Comparison of ENCODE assay signal across 19 mouse cellular contexts in the genomic region with DNA sequence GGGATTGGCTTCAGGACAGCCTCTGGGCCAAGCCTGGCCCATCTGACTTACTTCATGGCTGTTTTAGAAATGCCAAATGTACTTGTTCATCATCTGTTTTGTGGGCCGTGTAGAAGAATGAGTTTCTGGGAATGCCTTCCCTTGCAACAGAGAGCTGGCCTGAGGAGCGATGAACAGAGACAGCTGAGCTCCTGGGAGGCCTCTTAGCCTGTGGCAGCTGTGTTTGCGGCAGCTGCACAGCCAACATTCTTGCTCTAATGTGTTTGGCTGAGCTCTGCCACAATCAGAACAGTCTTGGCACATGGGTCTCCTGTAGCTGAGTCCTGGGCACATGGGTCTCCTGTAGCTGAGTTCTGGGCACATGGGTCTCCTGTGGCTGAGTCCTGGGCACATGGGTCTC. TPM values are rescaled to one million over a fixed set of nuclear protein-coding genes. Genes with fewer than 3 reads are reported as not detected.
DNase-seq lines count a peak whose midpoint lies in the region; ATAC-seq and TF ChIP-seq lines count a peak whose summit lies in the region.
"Had no signal": no experiment of that assay in that cellular context is flagged by ENCODE, and none has a peak within 500 bp of the region (broad histone marks: within the 10 kb centered on the region; RNA-seq: fewer than 3 reads in every experiment).

No protein-coding gene starts in this region.

- intact Hi-C loops in gastrocnemius, adult 2 months (cut with DNase I): no loop called here
- intact Hi-C loops in gastrocnemius, postnatal 36 days (cut with DNase I): no loop called here

- no peak for TF ChIP-seq CTCF in gastrocnemius, adult 2 months (IDR thresholded peaks at IDR 0.05)
- no peak for TF ChIP-seq CTCF in layer of hippocampus, adult 2 months (conservative IDR thresholded peaks at IDR 0.05)

- no peak for ATAC-seq in cerebellum, adult (ENCODE audit: insufficient number of reproducible peaks, low FRiP score, low TSS enrichment)
- ATAC-seq: forebrain, embryonic 15.5 days had no signal

- peak; percentile 37 for DNase-seq in gastrocnemius, adult 2 months
- no peak for DNase-seq in gastrocnemius, postnatal 36 days
- DNase-seq in layer of hippocampus, adult 2 months (ENCODE audit: low spot score in 2 of 2): no peak
- no peak for DNase-seq in layer of hippocampus, adult 9-10 months (ENCODE audit: low spot score)
- peak; percentile 11 for DNase-seq in urinary bladder, adult 2 months (ENCODE audit: low spot score)
- DNase-seq in urinary bladder, postnatal 36 days (ENCODE audit: low spot score in 2 of 2): no peak
- DNase-seq: adrenal gland, adult 8-10 months; B cell, adult 2 months; cerebellum, adult 9-10 months; gastrocnemius, postnatal 10 days; kidney, adult 2 months; right cerebral cortex, adult 18-20 months had no signal

- H3K27ac ChIP-seq in gastrocnemius, adult 2 months: no peak overlapping the region
- peak overlapping the region; percentile 53; the same call in 1 of the 2 replicates for H3K27ac ChIP-seq in layer of hippocampus, adult 2 months
- H3K27ac ChIP-seq: forebrain, embryonic 15.5 days; hindbrain, embryonic 15.5 days; left cerebral cortex, adult 2 months; limb, embryonic 12.5 days; midbrain, embryonic 10.5 days had no signal

- H3K4me3 ChIP-seq in gastrocnemius, adult 2 months: no peak overlapping the region
- no peak overlapping the region for H3K4me3 ChIP-seq in layer of hippocampus, adult 2 months
- H3K4me3 ChIP-seq: forebrain, embryonic 15.5 days; hindbrain, embryonic 15.5 days; left cerebral cortex, adult 2 months; limb, embryonic 12.5 days; midbrain, embryonic 10.5 days had no signal

RNA-seq across cellular contexts. Expression of a gene that starts 22.4 kb away (rescaled TPM):
- total RNA-seq in gastrocnemius, adult 2 months (2021): 10 to 100 TPM; 10.6 to 11.2 TPM
- 10 to 100 TPM in 1 of 2 experiments, 1 to 10 TPM in 1; 9.6 to 15.6 TPM for total RNA-seq in gastrocnemius, postnatal 36 days (2021)
- total RNA-seq in layer of hippocampus, adult 2 months (2021): 10 to 100 TPM; 97.0 to 98.1 TPM
- 30.8 and 34.4 TPM in 2 replicates for polyA plus RNA-seq in urinary bladder, adult 2 months (2012; rRNA removed)

RNA-seq across cellular contexts. Expression of a gene that starts 30.9 kb away (rescaled TPM):
- 1,000 to 10,000 TPM in 1 of 2 experiments, 100 to 1,000 TPM in 1; 932 to 1,039 TPM for total RNA-seq in gastrocnemius, adult 2 months (2021)
- total RNA-seq in gastrocnemius, postnatal 36 days (2021): 100 to 1,000 TPM; 802 to 969 TPM
- total RNA-seq in layer of hippocampus, adult 2 months (2021): 100 to 1,000 TPM; 698 to 704 TPM
- 3,950 and 3,976 TPM in 2 replicates for polyA plus RNA-seq in urinary bladder, adult 2 months (2012; rRNA removed)

RNA-seq across cellular contexts. Expression of a gene that starts 35.5 kb away (rescaled TPM):
- total RNA-seq in gastrocnemius, adult 2 months (2021): not detected
- under 1 TPM in 1 of 2 experiments, not detected in 1; 0.10 TPM for total RNA-seq in gastrocnemius, postnatal 36 days (2021)
- total RNA-seq in layer of hippocampus, adult 2 months (2021): 1 to 10 TPM; 5.9 to 8.0 TPM
- 1.7 and 2.3 TPM in 2 replicates for polyA plus RNA-seq in urinary bladder, adult 2 months (2012; rRNA removed)
- total RNA-seq: adrenal gland, adult 8-10 months; neutrophil, adult 5-6 weeks had no signal

RNA-seq across cellular contexts. Expression of a gene that starts 54.4 kb away (rescaled TPM):
- total RNA-seq in gastrocnemius, adult 2 months (2021): 10 to 100 TPM; 65.6 to 73.1 TPM
- total RNA-seq in gastrocnemius, postnatal 36 days (2021): 10 to 100 TPM; 56.2 to 64.3 TPM
- 10 to 100 TPM; 82.2 to 88.9 TPM for total RNA-seq in layer of hippocampus, adult 2 months (2021)
- polyA plus RNA-seq in urinary bladder, adult 2 months (2012; rRNA removed): 70.9 and 74.6 TPM in 2 replicates

Comparison
In these comparisons a context has a peak if more than half of its experiments do, and no peak if none do; other contexts are left out.
1. DNase-seq: peak in gastrocnemius, adult 2 months (single experiment) and urinary bladder, adult 2 months (single experiment); none in gastrocnemius, postnatal 36 days (0 of 2), layer of hippocampus, adult 2 months (0 of 2), layer of hippocampus, adult 9-10 months (single experiment) and urinary bladder, postnatal 36 days (0 of 2).
2. RNA of a gene that starts 22.4 kb away (total RNA-seq): 97.0 to 98.1 TPM in layer of hippocampus, adult 2 months; 9.6 to 15.6 TPM in gastrocnemius, postnatal 36 days and 10.6 to 11.2 TPM in gastrocnemius, adult 2 months; every median in the first group is over 4 times any median in the second.
3. RNA of a gene that starts 35.5 kb away (total RNA-seq): 5.9 to 8.0 TPM in layer of hippocampus, adult 2 months; 0.10 TPM in gastrocnemius, postnatal 36 days and not detected in gastrocnemius, adult 2 months; every median in the first group is over 4 times any median in the second.